Mouse (Mus musculus): ENCODE measurements around the gene Rab4b.

- TF ChIP-seq CTCF (IDR thresholded peaks at IDR 0.05; ENCODE audit: low read depth) (no peak), EP300 (IDR thresholded peaks at IDR 0.05; ENCODE audit: low read depth) (no peak)
Measured at GRCm38 (mm10) chr7:27124969-27125368, 53.7 kb downstream of the Rab4b start.

Measured in liver, embryonic 14.5 days (tissue).